Mouse (Mus musculus) myocyte (in vitro differentiated cells): ENCODE measurements around the gene Nkiras2. TPM values are rescaled to one million over a fixed set of nuclear protein-coding genes. Genes with fewer than 3 reads are reported as not detected.

Experiments used
- H3K27me3 ChIP-seq: one replicate; pipeline ENCODE4 v1.6.1; 2011; ENCODE audit not compliant: control insufficient read depth, insufficient read depth, insufficient read length
- H3K36me3 ChIP-seq: one replicate; pipeline ENCODE4 v1.6.1; 2011; ENCODE audit not compliant: control insufficient read depth, insufficient read depth
- H3K4me2 ChIP-seq: one replicate; pipeline ENCODE4 v1.6.1; 2011; ENCODE audit warnings: low read depth, control low read depth
- H3K4me3 ChIP-seq: one replicate; pipeline ENCODE4 v1.5.1; 2011; ENCODE audit warnings: mild to moderate bottlenecking, control low read depth, moderate library complexity
- H3K79me2 ChIP-seq: one replicate; pipeline ENCODE4 v1.6.1; 2011; ENCODE audit not compliant: control insufficient read depth, insufficient read depth
- H3ac ChIP-seq: one replicate; pipeline ENCODE4 v1.6.1; 2011; ENCODE audit not compliant: control insufficient read depth, insufficient read length
- CEBPB ChIP-seq: IDR thresholded peaks from 2 replicates; pipeline ENCODE4 v1.6.1; 2011; ENCODE audit warnings: mild to moderate bottlenecking, moderate library complexity; ENCODE audit not compliant: poor library complexity, insufficient read depth, severe bottlenecking
- E2F4 ChIP-seq: IDR thresholded peaks from one replicate; pipeline ENCODE4 v1.6.1; 2011; ENCODE audit warnings: mild to moderate bottlenecking, control low read depth, moderate library complexity; ENCODE audit not compliant: insufficient read depth
- MAX ChIP-seq: IDR thresholded peaks from one replicate; pipeline ENCODE4 v1.6.1; 2011; ENCODE audit warnings: low read depth, mild to moderate bottlenecking, control low read depth
- MYOD1 ChIP-seq, 3 experiments: IDR thresholded peaks; one replicate each; pipeline ENCODE4 v1.6.1; 2011; ENCODE audit warnings: control low read depth in 2 of 3, low read depth in 2 of 3, mild to moderate bottlenecking in 2 of 3, moderate library complexity in 1 of 3; ENCODE audit not compliant: insufficient read length in 2 of 3, control insufficient read depth in 1 of 3
- MYOG ChIP-seq, 3 experiments: IDR thresholded peaks; one replicate each; pipeline ENCODE4 v1.6.1; 2011; ENCODE audit warnings: control low read depth in 2 of 3, low read depth in 2 of 3, mild to moderate bottlenecking in 2 of 3; ENCODE audit not compliant: insufficient read length in 2 of 3, control insufficient read depth in 1 of 3, insufficient read depth in 1 of 3
- POLR2A ChIP-seq: IDR thresholded peaks from one replicate; pipeline ENCODE4 v1.6.1; 2011; ENCODE audit warnings: low read depth, mild to moderate bottlenecking, control low read depth, moderate library complexity; ENCODE audit not compliant: insufficient read length
- POLR2AphosphoS2 ChIP-seq: IDR thresholded peaks from one replicate; pipeline ENCODE4 v1.6.1; 2011; ENCODE audit warnings: low read depth, control low read depth; ENCODE audit not compliant: insufficient read length
- REST ChIP-seq: IDR thresholded peaks from one replicate; pipeline ENCODE4 v1.6.1; 2011; ENCODE audit warnings: mild to moderate bottlenecking, control low read depth, moderate library complexity; ENCODE audit not compliant: insufficient read depth, insufficient read length
- SRF ChIP-seq: IDR thresholded peaks from one replicate; pipeline ENCODE4 v1.6.1; 2011; ENCODE audit warnings: low read depth; ENCODE audit not compliant: control insufficient read depth, insufficient read length
- TCF12 ChIP-seq: IDR thresholded peaks from one replicate; pipeline ENCODE4 v1.6.1; 2011; ENCODE audit warnings: mild to moderate bottlenecking, control low read depth; ENCODE audit not compliant: poor library complexity, insufficient read depth, severe bottlenecking
- TCF3 ChIP-seq: IDR thresholded peaks from one replicate; pipeline ENCODE4 v1.6.1; 2011; ENCODE audit warnings: low read depth, control low read depth; ENCODE audit not compliant: insufficient read length
- USF1 ChIP-seq: IDR thresholded peaks from one replicate; pipeline ENCODE4 v1.6.1; 2011; ENCODE audit warnings: low read depth, mild to moderate bottlenecking, control low read depth, moderate library complexity
- polyA plus RNA-seq: library from polyadenylated mRNA; unstranded; fragments of >200 nt; fragmentation: generic; extraction: Trizol; gene quantifications from one replicate; pipeline ENCODE4 v1.2.1, GENCODE M21; 2012; ENCODE audit warnings: missing spikeins

Nkiras2 gene
- polyA plus RNA-seq, 1 experiment = 130 TPM

DNA sequence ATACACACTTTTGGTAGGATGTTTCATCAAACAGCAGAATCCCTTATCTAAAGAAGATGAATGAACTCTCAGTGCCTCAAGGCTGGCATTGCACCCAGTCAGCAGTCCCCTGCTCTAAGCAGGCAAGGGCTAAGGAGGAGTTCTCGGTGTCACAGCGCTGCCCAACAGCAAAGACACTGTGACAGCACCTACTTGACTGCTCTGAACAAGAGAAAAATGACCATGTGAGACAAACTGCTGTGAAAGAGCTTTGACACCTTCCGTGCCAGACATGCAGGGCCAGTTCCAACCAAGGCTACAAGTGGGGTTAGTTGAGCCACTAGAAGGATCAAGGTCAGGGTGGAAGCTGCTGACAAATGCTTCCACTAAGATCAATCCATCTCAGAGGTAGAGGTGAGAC lies 33.9 kb upstream of the Nkiras2 start:
- peaks cover 67% of the 10 kb centered on the region for H3K36me3 ChIP-seq
- no peak overlapping the region for H3K4me2 ChIP-seq
- no peaks in the 10 kb centered on the region for H3K27me3 ChIP-seq
- no peak overlapping the region for H3ac ChIP-seq
- no peak overlapping the region for H3K4me3 ChIP-seq
- H3K79me2 ChIP-seq = no peaks in the 10 kb centered on the region
- no peak for TF ChIP-seq MYOG (IDR thresholded peaks at IDR 0.05; ENCODE audit: control insufficient read depth in 1 of 3, insufficient read depth in 1 of 3, insufficient read length in 2 of 3, low read depth in 2 of 3)
- TF ChIP-seq TCF12 = no peak
- no peak for TF ChIP-seq MYOD1 (IDR thresholded peaks at IDR 0.05; ENCODE audit: control insufficient read depth in 1 of 3, insufficient read length in 2 of 3, low read depth in 2 of 3)
- no peak for TF ChIP-seq CEBPB

DNA sequence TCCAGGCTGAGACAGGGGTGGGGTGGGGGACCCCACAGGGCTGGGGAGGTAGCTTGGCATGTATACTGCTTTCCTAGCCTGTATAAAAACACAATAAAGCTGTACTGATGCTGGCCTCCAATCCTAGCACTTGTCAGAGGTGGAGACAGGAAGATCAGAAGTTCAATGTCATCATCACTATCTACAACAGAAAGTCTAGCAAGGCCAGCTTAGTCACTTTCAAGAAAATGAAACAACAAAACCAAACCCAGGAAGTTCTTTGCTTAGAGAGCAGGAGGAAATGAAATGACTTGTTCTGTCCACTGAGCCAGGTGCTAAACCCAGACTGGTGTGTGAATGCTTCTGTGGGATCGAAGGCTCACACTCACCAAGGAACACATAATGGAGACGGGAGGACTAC lies 30.6 kb upstream of the Nkiras2 start:
- Histone ChIP-seq H3K27me3 (no peaks in the 10 kb centered on the region), H3K4me2 (no peak overlapping the region), H3ac (no peak overlapping the region), H3K79me2 (no peaks in the 10 kb centered on the region), H3K4me3 (no peak overlapping the region), H3K36me3 (peaks cover 86% of the 10 kb centered on the region)
- no peak for TF ChIP-seq MYOD1 (IDR thresholded peaks at IDR 0.05; ENCODE audit: control insufficient read depth in 1 of 3, insufficient read length in 2 of 3, low read depth in 2 of 3)
- no peak for TF ChIP-seq MYOG (IDR thresholded peaks at IDR 0.05; ENCODE audit: control insufficient read depth in 1 of 3, insufficient read depth in 1 of 3, insufficient read length in 2 of 3, low read depth in 2 of 3)
- TF ChIP-seq TCF3 = no peak
- TF ChIP-seq POLR2AphosphoS2 = no peak
- no peak for TF ChIP-seq REST
- no peak for TF ChIP-seq TCF12
- no peak for TF ChIP-seq SRF
- TF ChIP-seq USF1 = no peak
- TF ChIP-seq E2F4 = no peak

DNA sequence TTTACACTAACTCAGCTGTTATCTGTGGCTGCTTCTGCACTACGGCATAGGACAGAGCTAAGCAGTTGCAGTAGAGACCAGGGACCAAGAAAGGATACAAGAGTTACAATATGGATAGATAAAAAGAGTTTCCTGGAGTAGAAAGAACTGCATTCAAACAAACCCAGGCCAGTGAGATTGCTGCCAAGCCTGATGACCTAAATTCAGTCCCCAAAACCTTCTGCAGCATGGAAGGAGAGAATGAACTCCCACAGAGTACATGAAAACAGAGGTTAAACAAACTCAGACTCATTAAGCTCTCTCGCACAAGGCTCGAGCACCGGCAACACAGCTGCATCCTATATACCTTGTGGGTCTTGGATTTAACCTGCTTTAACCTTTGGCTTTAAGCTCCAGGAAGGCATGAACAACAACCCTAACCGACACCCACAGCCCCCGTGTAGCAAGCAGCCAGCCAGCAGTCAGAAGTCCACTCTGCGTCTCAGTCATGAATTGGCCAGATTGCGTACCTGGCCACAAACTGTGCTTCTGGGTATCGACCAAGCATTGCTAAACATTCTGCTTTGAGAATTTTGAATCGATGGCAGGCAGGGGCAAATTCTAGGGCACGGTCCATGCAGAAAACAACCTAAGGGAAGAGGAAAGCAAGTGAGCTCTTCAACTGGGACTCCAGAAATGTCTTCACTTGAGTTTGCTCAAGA lies 26.5 kb upstream of the Nkiras2 start:
- TF ChIP-seq TCF12 = no peak
- TF ChIP-seq SRF = no peak
- TF ChIP-seq POLR2A = no peak
- no peak for TF ChIP-seq REST
- TF ChIP-seq TCF3 = no peak
- no peak for TF ChIP-seq POLR2AphosphoS2
- TF ChIP-seq USF1 = no peak
- no peak for TF ChIP-seq MAX
- TF ChIP-seq MYOD1 (IDR thresholded peaks at IDR 0.05; ENCODE audit: control insufficient read depth in 1 of 3, insufficient read length in 2 of 3, low read depth in 2 of 3) = no peak
- TF ChIP-seq CEBPB = no peak
- no peak for TF ChIP-seq MYOG (IDR thresholded peaks at IDR 0.05; ENCODE audit: control insufficient read depth in 1 of 3, insufficient read depth in 1 of 3, insufficient read length in 2 of 3, low read depth in 2 of 3)
- no peak for TF ChIP-seq E2F4
- Histone ChIP-seq H3ac (no peak overlapping the region), H3K27me3 (no peaks in the 10 kb centered on the region), H3K36me3 (peaks cover 78% of the 10 kb centered on the region), H3K4me2 (no peak overlapping the region), H3K79me2 (no peaks in the 10 kb centered on the region), H3K4me3 (no peak overlapping the region)

DNA sequence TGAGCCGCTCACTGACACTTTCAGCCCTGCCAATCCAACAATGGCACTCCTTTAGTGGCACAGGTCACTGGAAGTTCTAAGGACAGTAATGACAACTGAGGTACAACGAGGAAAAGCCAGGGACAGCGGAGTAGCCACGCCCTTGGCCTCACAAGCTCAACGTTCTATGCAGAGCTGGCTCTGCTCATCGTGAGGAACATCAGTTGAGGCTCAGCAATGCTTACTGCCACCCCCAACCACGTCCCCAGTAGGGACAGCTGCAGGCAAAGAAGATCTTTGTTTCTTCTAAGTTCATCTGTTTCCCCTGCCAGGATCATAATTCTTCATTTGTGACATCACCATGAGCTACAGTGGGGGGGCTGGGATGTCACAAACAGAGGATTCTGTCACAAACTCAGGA lies 24.4 kb upstream of the Nkiras2 start:
- Histone ChIP-seq H3K36me3 (peaks cover 82% of the 10 kb centered on the region), H3K4me2 (no peak overlapping the region), H3K79me2 (no peaks in the 10 kb centered on the region), H3K4me3 (no peak overlapping the region), H3ac (no peak overlapping the region), H3K27me3 (no peaks in the 10 kb centered on the region)
- peak in 2 of 3 experiments; percentile 32 to 61 for TF ChIP-seq MYOG (IDR thresholded peaks at IDR 0.05; ENCODE audit: control insufficient read depth in 1 of 3, insufficient read depth in 1 of 3, insufficient read length in 2 of 3, low read depth in 2 of 3)
- TF ChIP-seq REST = no peak
- no peak for TF ChIP-seq CEBPB
- no peak for TF ChIP-seq E2F4
- TF ChIP-seq TCF3 = no peak
- TF ChIP-seq MYOD1 (IDR thresholded peaks at IDR 0.05; ENCODE audit: control insufficient read depth in 1 of 3, insufficient read length in 2 of 3, low read depth in 2 of 3) = peak in 2 of 3 experiments; percentile 56 to 63
- TF ChIP-seq TCF12 = no peak
- no peak for TF ChIP-seq POLR2A
- TF ChIP-seq USF1 = no peak
- no peak for TF ChIP-seq SRF
- no peak for TF ChIP-seq MAX
- TF ChIP-seq POLR2AphosphoS2 = peak; percentile 17

DNA sequence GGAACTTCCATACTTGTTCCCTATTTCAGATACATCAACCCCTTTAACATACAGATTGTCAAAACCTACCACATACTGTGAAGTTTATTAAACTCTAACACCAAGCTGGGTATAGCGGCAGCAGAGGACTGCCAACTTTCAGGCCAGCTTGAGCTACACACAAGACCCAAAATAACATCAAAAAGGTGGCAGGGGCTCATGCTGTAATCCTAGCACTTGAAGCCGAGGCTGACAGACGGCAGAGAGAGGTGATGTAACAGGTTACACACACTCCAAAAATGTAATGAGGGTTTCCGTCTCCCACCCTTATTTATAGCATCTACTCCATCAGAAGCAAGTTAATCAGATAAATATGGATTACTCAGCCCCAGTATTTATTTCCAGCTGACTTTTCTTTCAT lies 23.5 kb upstream of the Nkiras2 start:
- no peak overlapping the region for H3K4me3 ChIP-seq
- H3K4me2 ChIP-seq = no peak overlapping the region
- TF ChIP-seq MYOD1 (IDR thresholded peaks at IDR 0.05; ENCODE audit: control insufficient read depth in 1 of 3, insufficient read length in 2 of 3, low read depth in 2 of 3) = no peak
- no peak for TF ChIP-seq MAX
- no peak for TF ChIP-seq MYOG (IDR thresholded peaks at IDR 0.05; ENCODE audit: control insufficient read depth in 1 of 3, insufficient read depth in 1 of 3, insufficient read length in 2 of 3, low read depth in 2 of 3)
- TF ChIP-seq POLR2AphosphoS2 = no peak
- no peak for TF ChIP-seq E2F4
- no peak for TF ChIP-seq SRF
- TF ChIP-seq TCF12 = no peak
- no peak for TF ChIP-seq CEBPB
- no peak for TF ChIP-seq REST
- no peak for TF ChIP-seq POLR2A
- TF ChIP-seq USF1 = no peak
- H3K27me3 ChIP-seq = no peaks in the 10 kb centered on the region
- no peak overlapping the region for H3ac ChIP-seq
- peaks cover 83% of the 10 kb centered on the region for H3K36me3 ChIP-seq
- H3K79me2 ChIP-seq = peaks cover 3% of the 10 kb centered on the region
